Mouse (Mus musculus) thymus, postnatal 10 days (tissue): Measurements from ENCODE around the gene Speer4f2.
"Not testable (repeated sequence)": the region's sequence is repeated elsewhere in the genome, so short reads cannot be mapped to it uniquely, and the experiment has no call there.

Experiments
- DNase-seq, 2 experiments: peaks; one replicate each; pipeline ENCODE4 v3.0.0; 2021; ENCODE audit warnings: low spot score in 2 of 2

Gene Speer4f2

DNA sequence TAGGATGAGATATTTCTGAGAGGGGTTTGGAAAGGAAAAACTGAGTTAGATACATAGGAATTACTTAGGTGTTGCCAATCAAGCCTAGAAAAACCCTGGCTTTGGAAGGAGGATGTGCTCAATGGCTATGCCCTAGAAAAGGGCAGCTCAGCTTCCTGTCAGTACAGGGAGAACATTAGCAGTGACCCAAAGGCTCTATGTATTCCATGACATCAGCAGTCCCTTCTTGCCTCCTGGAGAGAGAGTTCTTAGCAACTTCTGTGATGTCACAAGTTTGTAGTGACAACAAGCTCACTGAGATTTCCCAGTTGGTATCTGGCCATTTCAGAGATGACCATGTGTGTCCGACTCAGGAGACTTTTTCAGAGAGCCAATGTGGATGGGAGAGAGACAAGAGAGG lies at the start of gene Speer4f2:
TSS of gene Speer4f2 (plus strand) at position 301 of the 400 bp plus-strand sequence.
- DNase-seq = not testable (repeated sequence)

DNA sequence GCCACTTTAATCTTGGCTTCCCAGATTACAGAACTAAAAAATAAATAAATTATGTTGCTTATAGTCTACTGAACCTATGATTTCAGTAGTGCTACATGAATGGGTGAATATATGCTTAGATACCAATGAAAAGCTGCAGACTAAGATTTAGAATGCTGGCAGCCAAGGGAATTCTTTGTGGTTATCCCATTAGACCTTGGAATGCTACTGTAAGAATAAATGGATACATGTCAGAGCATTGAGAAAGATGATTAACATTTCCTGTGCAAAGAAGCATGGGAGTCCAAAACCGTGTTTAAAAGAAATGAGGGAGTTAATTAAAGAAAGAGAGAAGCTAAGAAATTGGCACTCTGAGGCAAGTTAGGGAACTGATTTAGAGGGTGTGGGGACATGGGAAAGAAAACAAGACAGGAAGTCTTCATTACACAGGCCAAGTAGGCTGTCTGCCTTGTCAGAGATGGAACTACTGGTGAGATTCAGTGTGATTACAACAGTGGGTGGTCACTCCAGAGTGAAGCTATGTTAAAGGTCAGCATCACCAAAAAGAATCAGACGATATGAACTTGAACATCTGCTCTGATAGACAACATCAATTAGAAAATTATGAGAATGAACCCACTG lies 43.9 kb upstream of the Speer4f2 start:
- DNase-seq = no peak

DNA sequence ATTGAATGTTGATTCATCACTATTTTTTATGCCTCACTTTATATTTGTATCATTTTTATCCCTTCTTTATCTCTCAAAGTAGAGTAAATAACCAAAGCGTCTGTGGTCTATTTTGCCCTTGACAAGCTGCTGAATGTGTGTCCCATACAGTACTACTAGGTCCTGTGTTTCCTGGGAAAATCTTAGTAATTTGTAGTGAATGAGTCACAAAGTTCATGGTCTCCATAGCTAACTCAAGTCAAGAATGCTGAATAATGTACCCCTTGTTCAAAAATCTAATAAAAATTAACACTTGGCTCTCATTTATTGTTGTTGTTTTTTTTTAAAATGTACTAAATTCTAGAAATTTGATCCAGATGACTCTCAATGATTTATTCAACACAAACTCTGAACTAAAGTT lies 38.1 kb upstream of the Speer4f2 start:
- DNase-seq = no peak

GRCm38 (mm10) chr5:17345741-17346140 lies 27.2 kb upstream of the Speer4f2 start:
- not testable (repeated sequence) for DNase-seq

- no peak for DNase-seq
These were observed 13.5 kb upstream of the Speer4f2 start for GRCm38 (mm10) chr5:17359394-17359999.

DNA sequence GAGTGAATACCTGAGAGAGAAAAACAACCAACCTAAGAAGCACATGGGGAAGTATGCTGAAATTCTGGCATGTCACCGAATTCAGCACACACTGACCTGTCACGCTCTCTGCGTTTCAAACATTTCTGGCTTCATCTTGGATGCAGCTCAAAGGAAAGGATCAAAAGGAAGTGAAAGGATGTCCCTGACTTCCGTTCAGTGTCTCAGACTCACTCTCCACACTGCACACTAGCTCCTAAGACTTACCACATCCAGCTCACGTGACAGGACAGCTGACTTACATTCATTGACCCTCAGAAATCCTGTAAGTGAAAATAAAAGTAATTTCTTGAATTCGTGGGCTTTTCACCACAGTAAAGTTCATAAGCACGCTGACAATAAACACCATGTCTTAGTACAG lies 16.9 kb downstream of the Speer4f2 start:
- DNase-seq = no peak

- no peak for DNase-seq
These were observed 18.2 kb downstream of the Speer4f2 start for GRCm38 (mm10) chr5:17391207-17391606.

DNA sequence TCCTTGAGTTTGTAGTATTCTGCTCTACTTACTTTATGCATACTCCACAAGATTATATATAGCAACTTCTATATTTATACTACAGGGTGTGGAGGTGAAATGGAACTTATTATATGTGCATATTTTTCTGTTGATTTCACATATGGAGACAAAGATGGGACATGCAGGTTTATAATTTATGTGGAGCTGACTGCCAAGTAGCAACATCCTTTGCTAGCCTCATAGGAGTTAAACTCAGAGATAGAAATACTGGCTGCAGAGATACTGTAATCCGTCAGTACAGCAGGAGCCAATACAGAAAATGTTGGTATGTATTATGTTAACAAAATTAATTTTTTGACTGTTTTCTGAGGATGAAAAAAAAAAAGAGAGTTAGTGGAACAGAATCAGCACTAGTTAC lies 27.6 kb downstream of the Speer4f2 start:
- DNase-seq = no peak

- DNase-seq = no peak
These were observed 28.5 kb downstream of the Speer4f2 start for GRCm38 (mm10) chr5:17401206-17402077.

GRCm38 (mm10) chr5:17402330-17403125 lies 29.5 kb downstream of the Speer4f2 start:
- no peak for DNase-seq

- DNase-seq = no peak
These were observed 30.6 kb downstream of the Speer4f2 start for GRCm38 (mm10) chr5:17403584-17403983.

DNA sequence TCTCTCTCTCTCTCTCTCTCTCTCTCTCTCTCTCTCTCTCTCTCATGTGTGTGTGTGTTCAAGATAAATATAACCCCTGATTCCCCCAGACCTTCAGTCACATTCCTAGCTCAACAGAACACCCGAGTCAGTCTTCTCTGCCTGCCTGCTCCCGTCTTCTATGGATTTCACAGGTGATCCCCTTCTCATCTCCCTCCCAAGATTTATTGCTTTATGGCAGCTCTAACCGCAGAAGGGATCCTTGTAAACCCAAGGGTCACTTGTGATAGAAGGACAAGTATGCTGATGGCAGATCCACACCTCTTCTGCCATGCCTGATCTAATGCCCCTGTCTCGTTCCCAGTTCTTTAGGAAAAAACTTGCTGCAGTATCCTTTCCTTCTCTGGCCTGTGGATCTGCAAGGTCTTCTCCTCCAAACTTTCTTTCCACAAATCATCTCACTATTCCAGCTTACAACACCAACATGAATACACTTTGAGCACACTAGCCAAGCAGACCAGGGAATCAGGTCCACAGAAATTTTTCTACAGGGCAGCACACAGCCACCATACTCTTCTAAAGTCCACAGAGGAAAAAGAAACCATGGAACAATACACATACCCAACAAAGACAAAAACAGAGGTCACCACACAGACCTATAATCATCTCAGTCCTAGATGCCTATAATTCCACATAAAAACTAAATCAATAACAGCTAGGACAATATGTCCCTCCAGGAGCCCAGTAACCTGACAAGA lies 36.1 kb downstream of the Speer4f2 start:
- DNase-seq = no peak

GRCm38 (mm10) chr5:17417201-17417600 lies 44.2 kb downstream of the Speer4f2 start:
- DNase-seq = no peak

DNA sequence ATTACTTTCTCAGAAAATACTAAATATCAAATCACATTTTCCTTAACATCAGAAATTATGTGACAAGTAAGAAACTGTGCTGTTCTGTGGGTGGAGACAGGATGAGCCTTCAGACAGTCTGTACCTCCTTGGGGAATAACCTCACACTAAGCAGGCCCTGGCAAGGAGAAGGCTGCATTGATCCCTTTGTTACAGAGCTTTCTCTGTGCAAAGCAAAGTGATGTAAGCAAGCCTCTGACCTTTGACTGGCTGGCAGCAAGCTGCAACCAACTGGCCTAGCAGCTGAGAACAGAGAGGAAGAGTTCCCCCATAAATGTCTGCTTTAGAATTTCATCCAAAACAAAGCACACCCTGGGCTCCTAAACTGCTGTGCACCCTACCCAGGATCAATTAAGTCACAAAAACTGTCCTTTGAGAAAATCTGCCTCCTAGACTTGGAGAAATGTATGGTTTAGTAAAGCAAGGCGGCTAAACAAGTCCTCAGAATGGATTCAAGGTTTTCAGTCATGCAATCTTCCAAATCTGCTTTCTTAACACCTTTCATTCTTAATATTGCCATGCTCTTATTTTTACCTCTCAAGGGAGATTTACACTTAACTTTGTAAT lies 46.3 kb downstream of the Speer4f2 start:
- no peak for DNase-seq

DNA sequence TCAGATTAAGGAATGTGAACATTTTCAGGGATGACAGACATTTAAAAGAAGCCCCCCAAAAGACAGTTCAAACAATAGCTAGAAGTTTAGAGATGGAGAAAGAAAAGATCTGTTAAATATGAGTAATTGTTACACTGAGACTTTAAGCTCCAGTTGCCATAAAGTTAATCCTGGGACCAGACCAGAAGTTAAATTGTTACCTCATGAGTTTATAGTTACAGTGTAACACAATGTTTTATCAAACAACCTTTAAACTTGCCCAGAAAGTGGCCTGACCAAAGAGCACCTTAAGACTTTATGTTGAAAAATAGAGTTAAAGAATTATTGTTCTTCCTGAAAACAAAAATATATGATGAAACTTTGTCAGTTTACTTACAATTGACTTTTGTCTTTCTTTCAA lies 46.9 kb downstream of the Speer4f2 start:
- no peak for DNase-seq

- no peak for DNase-seq
These were observed 49.2 kb downstream of the Speer4f2 start for GRCm38 (mm10) chr5:17422225-17422624.

DNA sequence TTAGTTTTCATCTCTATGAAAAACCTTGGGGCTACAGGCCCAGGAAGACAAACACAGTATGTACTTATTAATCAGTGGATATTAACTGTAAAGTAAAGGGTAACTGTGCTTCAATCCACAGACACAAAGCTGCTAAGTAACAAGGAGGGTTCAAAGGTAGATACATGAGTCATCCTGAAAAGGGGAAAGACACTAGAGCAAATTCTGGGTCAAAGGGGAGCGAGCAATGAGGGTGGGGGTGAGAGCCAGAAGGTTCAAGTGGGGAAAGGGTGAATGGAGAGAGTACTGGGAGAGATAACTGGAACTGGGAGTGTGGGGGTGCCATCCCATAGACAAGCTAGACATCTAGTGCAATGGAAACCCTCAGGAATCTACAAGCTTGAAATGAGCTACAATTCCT lies 54.0 kb downstream of the Speer4f2 start:
- DNase-seq = no peak
